Mouse (Mus musculus): ENCODE results near the gene Syne1. TPM values are rescaled to one million over a fixed set of nuclear protein-coding genes. Genes with fewer than 3 reads are reported as not detected.
"Not testable (repeated sequence)": the region's sequence is repeated elsewhere in the genome, so short reads cannot be mapped to it uniquely, and the experiment has no call there.

The Syne1 gene
- polyA plus RNA-seq, 1 experiment from 2014 or later, result 19.6 TPM

DNA sequence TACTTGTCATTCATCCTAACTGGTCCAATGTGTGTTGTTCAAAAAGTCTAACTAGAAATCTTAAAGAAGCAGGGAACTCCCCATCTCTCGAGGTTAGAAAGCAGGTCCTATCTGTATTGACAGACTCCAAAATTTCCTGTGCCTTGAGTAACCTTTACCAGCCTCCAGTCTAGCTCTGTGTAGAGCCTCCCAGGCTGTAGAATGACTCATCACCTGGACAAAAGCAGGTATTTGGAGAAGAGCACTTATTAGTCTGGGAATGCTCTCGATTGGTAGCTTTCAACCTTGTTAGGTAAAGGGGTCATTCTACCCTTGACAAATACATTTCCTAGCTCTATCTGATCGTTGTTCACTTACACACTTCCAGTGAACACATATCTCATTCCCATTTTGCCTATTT is 39.9 kb downstream of the Syne1 start:
- Histone ChIP-seq H3K9me3 (replicated peaks; ENCODE audit: control insufficient read depth, low read length, poor library complexity, severe bottlenecking) (no peaks in the 10 kb centered on the region), H3K9ac (ENCODE audit: low read depth, low read length) (no peak overlapping the region), H3K4me1 (ENCODE audit: control insufficient read depth, insufficient read depth, low read length) (no peaks in the 10 kb centered on the region), H3K4me3 (ENCODE audit: low read depth, low read length) (no peak overlapping the region), H3K36me3 (ENCODE audit: control insufficient read depth, insufficient read depth, low read length) (no peaks in the 10 kb centered on the region), H3K27me3 (ENCODE audit: control insufficient read depth, insufficient read depth, low read depth, low read length) (no peaks in the 10 kb centered on the region), H3K27ac (ENCODE audit: low read length) (no peak overlapping the region), H3K4me2 (ENCODE audit: low read length) (no peak overlapping the region)
- WGBS, result 89% methylated on average over 3 of the region's 3 CpGs
- ATAC-seq, result no peak

DNA sequence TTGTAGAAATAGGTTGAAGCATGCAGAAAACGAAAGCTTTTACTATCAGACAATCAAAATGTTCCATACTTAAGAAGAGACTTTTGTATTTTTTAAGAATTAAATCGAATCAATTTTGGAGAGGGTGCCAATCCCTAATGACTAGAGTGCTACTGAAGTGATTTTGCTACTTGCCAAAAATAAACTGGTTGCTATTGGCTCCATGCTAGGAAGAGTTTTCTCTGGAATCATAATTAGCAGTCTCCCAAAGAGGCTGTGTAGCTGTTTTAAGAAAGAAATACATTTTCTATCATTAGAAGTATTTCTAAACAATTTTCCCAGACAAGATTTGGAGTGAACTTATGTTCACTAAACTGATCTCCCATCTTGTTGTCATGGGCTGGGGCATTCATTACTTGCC is 43.8 kb downstream of the Syne1 start:
- Histone ChIP-seq H3K4me1 (ENCODE audit: control insufficient read depth, insufficient read depth, low read length) (no peaks in the 10 kb centered on the region), H3K27ac (ENCODE audit: low read length) (no peak overlapping the region), H3K4me2 (ENCODE audit: low read length) (no peak overlapping the region), H3K4me3 (ENCODE audit: low read depth, low read length) (no peak overlapping the region), H3K36me3 (ENCODE audit: control insufficient read depth, insufficient read depth, low read length) (no peaks in the 10 kb centered on the region), H3K9ac (ENCODE audit: low read depth, low read length) (no peak overlapping the region), H3K9me3 (replicated peaks; ENCODE audit: control insufficient read depth, low read length, poor library complexity, severe bottlenecking) (no peaks in the 10 kb centered on the region), H3K27me3 (ENCODE audit: control insufficient read depth, insufficient read depth, low read depth, low read length) (no peaks in the 10 kb centered on the region)
- ATAC-seq, result no peak
- 70% methylated on average over 2 of the region's 2 CpGs for WGBS

DNA sequence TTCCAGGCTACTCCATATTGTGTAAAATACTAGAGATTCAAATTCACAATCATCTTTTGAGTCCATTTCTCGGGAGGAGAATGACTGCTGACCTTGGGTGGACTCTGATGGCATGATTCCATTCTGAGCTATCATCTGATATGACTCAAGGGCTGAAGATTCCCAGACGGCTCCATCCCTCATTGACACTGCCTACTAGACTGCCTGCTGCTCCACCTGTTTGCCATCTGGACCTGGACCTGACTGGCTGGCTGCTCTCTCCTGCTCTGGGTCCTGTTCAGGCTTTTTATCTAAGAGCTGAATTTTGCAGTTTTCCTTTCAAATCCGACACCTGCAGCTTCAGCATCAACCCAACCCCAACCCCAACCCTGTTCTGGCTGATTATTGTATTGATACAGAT is 46.5 kb downstream of the Syne1 start:
- no peak overlapping the region for H3K4me3 ChIP-seq (ENCODE audit: low read depth, low read length)
- no peak for ATAC-seq
- no peaks in the 10 kb centered on the region for H3K9me3 ChIP-seq (replicated peaks; ENCODE audit: control insufficient read depth, low read length, poor library complexity, severe bottlenecking)
- H3K9ac ChIP-seq (ENCODE audit: low read depth, low read length), result no peak overlapping the region
- H3K27me3 ChIP-seq (ENCODE audit: control insufficient read depth, insufficient read depth, low read depth, low read length), result no peaks in the 10 kb centered on the region
- H3K4me1 ChIP-seq (ENCODE audit: control insufficient read depth, insufficient read depth, low read length), result no peaks in the 10 kb centered on the region
- 74% methylated on average over 3 of the region's 3 CpGs for WGBS
- H3K27ac ChIP-seq (ENCODE audit: low read length), result no peak overlapping the region
- H3K4me2 ChIP-seq (ENCODE audit: low read length), result no peak overlapping the region
- no peaks in the 10 kb centered on the region for H3K36me3 ChIP-seq (ENCODE audit: control insufficient read depth, insufficient read depth, low read length)

DNA sequence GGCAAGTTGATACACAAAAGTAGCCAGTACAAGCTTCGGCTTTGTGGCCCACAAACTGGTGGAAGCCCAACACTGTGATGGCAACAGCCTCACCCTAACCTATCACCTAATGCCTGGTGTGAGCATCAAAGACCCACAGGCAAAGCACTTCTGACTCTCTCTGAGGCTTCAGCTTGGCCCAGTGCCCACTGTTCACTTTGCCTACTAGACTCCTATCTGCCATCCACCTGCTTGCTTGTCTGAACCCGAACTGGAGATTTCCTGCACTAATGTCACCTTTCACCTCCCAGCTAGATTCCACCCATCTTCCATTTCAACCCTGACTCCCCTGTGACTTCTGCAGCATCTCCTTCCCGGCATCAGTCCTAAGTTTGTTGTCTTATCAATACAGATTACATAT is 47.4 kb downstream of the Syne1 start:
- Histone ChIP-seq H3K4me2 (ENCODE audit: low read length) (no peak overlapping the region), H3K27me3 (ENCODE audit: control insufficient read depth, insufficient read depth, low read depth, low read length) (no peaks in the 10 kb centered on the region), H3K27ac (ENCODE audit: low read length) (no peak overlapping the region), H3K36me3 (ENCODE audit: control insufficient read depth, insufficient read depth, low read length) (no peaks in the 10 kb centered on the region), H3K4me1 (ENCODE audit: control insufficient read depth, insufficient read depth, low read length) (no peaks in the 10 kb centered on the region), H3K4me3 (ENCODE audit: low read depth, low read length) (no peak overlapping the region), H3K9ac (ENCODE audit: low read depth, low read length) (no peak overlapping the region), H3K9me3 (replicated peaks; ENCODE audit: control insufficient read depth, low read length, poor library complexity, severe bottlenecking) (no peaks in the 10 kb centered on the region)
- no peak for ATAC-seq
- WGBS, result 86% methylated on average over 3 of the region's 3 CpGs

DNA sequence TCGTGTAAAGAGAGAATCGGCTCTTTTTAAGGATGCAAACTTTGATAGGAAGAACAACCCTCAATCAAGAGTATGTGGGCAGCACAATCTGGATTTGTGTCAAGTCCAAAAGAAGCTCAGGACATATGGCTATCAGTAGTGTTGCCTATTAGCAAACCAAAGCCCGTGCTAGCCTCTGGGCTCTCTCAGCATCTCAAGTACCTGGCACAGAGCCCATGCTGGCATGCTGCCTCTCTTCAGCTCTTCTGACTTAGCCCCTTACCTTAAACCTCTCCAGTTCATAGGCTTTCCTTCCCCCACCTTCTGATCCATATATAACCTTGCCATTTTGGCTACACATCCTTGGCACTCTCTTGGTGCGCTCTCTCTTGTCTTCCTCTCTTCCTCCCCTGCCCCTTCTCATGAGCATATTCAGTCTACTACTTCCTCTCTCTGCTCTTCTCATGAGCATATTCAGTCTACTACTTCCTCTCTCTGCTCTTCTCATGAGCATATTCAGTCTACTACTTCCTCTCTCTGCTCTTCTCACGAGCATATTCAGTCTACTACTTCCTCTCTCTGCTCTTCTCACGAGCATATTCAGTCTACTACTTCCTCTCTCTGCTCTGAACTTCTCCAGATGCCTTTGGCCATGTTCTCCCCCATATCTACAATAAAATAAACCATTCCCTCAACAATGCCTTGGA is 51.5 kb downstream of the Syne1 start:
- not testable (repeated sequence) for H3K4me2 ChIP-seq (ENCODE audit: low read length); H3K27ac ChIP-seq (ENCODE audit: low read length); H3K36me3 ChIP-seq (ENCODE audit: control insufficient read depth, insufficient read depth, low read length); H3K9me3 ChIP-seq (replicated peaks; ENCODE audit: control insufficient read depth, low read length, poor library complexity, severe bottlenecking); H3K9ac ChIP-seq (ENCODE audit: low read depth, low read length); H3K27me3 ChIP-seq (ENCODE audit: control insufficient read depth, insufficient read depth, low read depth, low read length); ATAC-seq; H3K4me3 ChIP-seq (ENCODE audit: low read depth, low read length); H3K4me1 ChIP-seq (ENCODE audit: control insufficient read depth, insufficient read depth, low read length)
- WGBS, result 79% methylated on average over 6 of the region's 6 CpGs

DNA sequence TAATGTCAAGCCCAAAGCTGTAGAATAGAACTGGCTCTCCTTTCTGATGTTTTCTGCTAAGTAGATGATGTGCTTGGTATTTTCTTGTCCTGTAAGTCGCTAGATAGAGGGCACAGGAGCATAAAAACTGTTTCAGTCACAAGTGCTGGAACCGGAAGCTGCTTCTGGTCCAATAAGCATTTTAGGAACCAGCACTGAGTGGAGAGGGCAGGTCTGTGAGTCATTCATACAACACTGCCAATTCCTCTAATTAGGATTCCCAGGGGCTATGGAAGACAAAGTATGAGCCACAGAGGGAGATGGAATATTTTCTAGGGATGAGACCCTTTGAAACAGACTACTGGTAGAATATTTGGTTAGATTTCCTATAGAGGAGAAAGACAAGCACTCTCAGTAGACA is 53.4 kb downstream of the Syne1 start:
- H3K27ac ChIP-seq (ENCODE audit: low read length), result no peak overlapping the region
- no peaks in the 10 kb centered on the region for H3K9me3 ChIP-seq (replicated peaks; ENCODE audit: control insufficient read depth, low read length, poor library complexity, severe bottlenecking)
- no peaks in the 10 kb centered on the region for H3K36me3 ChIP-seq (ENCODE audit: control insufficient read depth, insufficient read depth, low read length)
- no peak for ATAC-seq
- H3K9ac ChIP-seq (ENCODE audit: low read depth, low read length), result no peak overlapping the region
- 84% methylated on average over 2 of the region's 2 CpGs for WGBS
- no peaks in the 10 kb centered on the region for H3K27me3 ChIP-seq (ENCODE audit: control insufficient read depth, insufficient read depth, low read depth, low read length)
- H3K4me1 ChIP-seq (ENCODE audit: control insufficient read depth, insufficient read depth, low read length), result no peaks in the 10 kb centered on the region
- H3K4me3 ChIP-seq (ENCODE audit: low read depth, low read length), result no peak overlapping the region
- H3K4me2 ChIP-seq (ENCODE audit: low read length), result no peak overlapping the region

DNA sequence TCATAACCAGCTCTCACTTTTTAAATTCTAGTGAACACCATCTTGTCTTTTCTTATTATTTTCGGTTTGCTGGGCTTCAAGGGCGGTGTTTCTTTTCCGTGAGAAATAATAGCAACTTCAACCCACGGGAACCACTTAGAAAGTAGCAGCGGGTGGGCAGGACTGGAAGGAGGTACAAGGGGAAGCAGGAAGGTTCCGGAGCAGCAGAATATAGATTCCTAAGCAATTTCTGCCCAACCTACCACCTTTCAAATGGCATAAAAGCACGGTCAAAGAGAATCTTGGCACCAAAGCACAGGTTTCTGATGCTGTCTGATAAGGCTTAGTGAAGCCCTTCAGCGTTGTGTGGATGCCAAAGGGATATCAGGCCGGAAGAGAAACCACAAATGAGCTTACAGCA is 60.2 kb downstream of the Syne1 start:
- 85% methylated on average over 9 of the region's 9 CpGs for WGBS
- Histone ChIP-seq H3K27ac (ENCODE audit: low read length) (no peak overlapping the region), H3K4me3 (ENCODE audit: low read depth, low read length) (no peak overlapping the region), H3K36me3 (ENCODE audit: control insufficient read depth, insufficient read depth, low read length) (no peaks in the 10 kb centered on the region), H3K27me3 (ENCODE audit: control insufficient read depth, insufficient read depth, low read depth, low read length) (no peaks in the 10 kb centered on the region), H3K4me2 (ENCODE audit: low read length) (no peak overlapping the region), H3K9ac (ENCODE audit: low read depth, low read length) (no peak overlapping the region), H3K4me1 (ENCODE audit: control insufficient read depth, insufficient read depth, low read length) (no peaks in the 10 kb centered on the region), H3K9me3 (replicated peaks; ENCODE audit: control insufficient read depth, low read length, poor library complexity, severe bottlenecking) (no peaks in the 10 kb centered on the region)
- no peak for ATAC-seq

DNA sequence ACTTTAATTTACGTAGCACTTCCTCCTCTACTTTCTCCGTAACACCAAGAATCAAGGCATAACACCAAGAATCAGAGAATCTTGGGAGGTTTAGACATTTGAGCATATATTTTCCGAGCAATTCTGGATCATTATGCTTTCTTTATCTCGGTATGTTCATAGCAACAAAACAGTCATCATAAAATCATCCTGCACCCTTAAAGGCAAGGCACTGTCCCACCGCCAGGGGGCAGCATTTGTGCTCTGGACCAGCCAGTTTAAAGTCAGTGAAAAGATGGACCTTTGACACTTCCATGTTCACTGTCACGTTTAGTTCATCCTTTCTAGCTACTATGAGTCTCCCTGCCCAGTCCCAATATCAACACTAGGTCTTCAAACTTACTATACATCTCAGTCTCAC is 61.3 kb downstream of the Syne1 start:
- Histone ChIP-seq H3K4me1 (ENCODE audit: control insufficient read depth, insufficient read depth, low read length) (no peaks in the 10 kb centered on the region), H3K9me3 (replicated peaks; ENCODE audit: control insufficient read depth, low read length, poor library complexity, severe bottlenecking) (no peaks in the 10 kb centered on the region), H3K9ac (ENCODE audit: low read depth, low read length) (no peak overlapping the region), H3K27me3 (ENCODE audit: control insufficient read depth, insufficient read depth, low read depth, low read length) (no peaks in the 10 kb centered on the region), H3K36me3 (ENCODE audit: control insufficient read depth, insufficient read depth, low read length) (no peaks in the 10 kb centered on the region), H3K4me2 (ENCODE audit: low read length) (no peak overlapping the region), H3K27ac (ENCODE audit: low read length) (no peak overlapping the region), H3K4me3 (ENCODE audit: low read depth, low read length) (no peak overlapping the region)
- WGBS, result 64% methylated on average over 6 of the region's 6 CpGs
- ATAC-seq, result no peak

DNA sequence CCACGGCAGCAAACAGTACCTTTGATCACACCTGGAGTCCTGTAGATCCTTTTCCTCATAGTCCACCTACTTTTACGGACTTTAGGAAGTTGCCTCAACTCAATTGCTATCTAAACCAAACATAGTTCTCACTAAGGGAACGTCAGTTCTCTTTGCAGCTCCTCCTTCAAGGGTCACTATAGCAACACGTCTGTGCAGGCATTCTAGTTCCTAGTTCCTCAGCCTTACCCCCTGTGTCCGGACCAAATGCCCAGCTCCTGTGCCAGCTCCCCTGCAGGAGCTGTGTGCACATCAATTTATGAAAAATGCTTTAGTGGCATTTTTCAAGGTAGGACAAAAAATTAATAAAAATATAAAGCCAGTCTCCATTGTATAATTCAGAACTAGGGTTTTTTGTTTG is 63.2 kb downstream of the Syne1 start:
- Histone ChIP-seq H3K4me2 (ENCODE audit: low read length) (no peak overlapping the region), H3K9ac (ENCODE audit: low read depth, low read length) (no peak overlapping the region), H3K27me3 (ENCODE audit: control insufficient read depth, insufficient read depth, low read depth, low read length) (no peaks in the 10 kb centered on the region), H3K9me3 (replicated peaks; ENCODE audit: control insufficient read depth, low read length, poor library complexity, severe bottlenecking) (no peaks in the 10 kb centered on the region), H3K27ac (ENCODE audit: low read length) (no peak overlapping the region), H3K4me3 (ENCODE audit: low read depth, low read length) (no peak overlapping the region), H3K36me3 (ENCODE audit: control insufficient read depth, insufficient read depth, low read length) (no peaks in the 10 kb centered on the region), H3K4me1 (ENCODE audit: control insufficient read depth, insufficient read depth, low read length) (no peaks in the 10 kb centered on the region)
- WGBS, result 45% methylated on average over 5 of the region's 5 CpGs
- ATAC-seq, result no peak
